Mouse (Mus musculus) c-Kit-positive CD71-negative TER-119-negative erythroid progenitor cells, embryonic 14.5 days (primary cell): ENCODE results near the gene Ltn1.

Experiments used
- DNase-seq: peaks from one replicate; pipeline ENCODE4 v3.0.0-alpha.2; 2013; ENCODE audit warnings: low read depth

Ltn1 gene

DNA sequence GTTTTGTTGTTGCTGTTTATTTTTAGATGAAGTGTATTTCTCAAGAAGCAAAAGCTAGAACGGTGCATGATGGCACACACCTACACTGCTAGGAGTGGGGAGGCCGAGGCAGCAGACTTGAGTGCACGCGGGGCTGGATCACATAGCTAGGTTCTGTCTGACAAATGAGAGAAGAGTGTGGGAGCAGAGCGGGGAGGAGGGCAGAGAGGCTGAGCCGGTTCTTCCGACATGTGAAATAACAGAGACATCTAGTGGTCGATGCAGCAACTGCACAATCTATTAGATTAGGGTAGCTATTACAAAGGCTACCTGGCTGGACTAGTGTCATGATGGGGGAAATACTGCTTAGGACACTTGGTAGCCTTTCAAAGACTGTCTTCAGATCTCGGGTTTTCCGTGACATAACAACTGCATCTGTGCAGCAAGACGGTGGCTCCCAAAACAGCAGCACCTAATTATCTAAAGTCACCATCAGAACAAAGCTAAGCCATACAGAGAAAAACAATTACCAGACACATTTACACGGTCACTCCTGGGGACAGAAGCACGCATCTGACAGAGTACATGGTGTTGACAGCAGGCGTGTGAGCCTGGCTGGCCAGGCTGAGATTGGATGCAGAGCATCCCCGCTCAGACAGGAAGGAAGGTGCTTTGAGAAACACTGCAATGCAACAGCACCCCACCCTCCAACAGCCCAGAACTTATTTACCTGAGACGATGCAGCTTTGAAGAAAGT, 38.4 kb downstream of the Ltn1 start:
- DNase-seq: peak; percentile 47

DNA sequence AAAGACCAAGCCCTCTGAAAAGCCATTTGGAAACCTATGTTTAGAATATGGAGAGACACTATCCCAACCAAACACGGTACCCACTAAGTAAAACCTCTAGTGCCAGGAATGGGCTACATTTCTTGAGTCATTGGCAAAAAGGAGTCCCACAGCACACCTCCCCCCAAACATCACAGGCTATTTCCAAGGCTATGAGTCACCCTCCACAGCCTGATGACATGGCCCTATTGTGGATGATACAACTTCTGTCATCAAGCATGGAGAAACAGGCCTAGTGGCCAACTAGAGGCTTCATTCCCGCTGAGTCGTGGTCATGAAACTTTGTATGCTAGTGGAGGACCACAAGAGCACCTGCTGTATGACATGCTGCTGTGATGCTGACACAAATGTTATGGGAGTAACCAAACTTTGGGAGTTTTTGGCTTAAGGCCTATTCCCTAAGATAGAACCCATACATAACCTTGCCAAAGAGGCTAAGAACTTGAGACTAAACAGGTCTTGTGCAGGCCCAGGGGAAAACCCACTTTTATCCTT, 44.9 kb downstream of the Ltn1 start:
- DNase-seq: no peak

DNA sequence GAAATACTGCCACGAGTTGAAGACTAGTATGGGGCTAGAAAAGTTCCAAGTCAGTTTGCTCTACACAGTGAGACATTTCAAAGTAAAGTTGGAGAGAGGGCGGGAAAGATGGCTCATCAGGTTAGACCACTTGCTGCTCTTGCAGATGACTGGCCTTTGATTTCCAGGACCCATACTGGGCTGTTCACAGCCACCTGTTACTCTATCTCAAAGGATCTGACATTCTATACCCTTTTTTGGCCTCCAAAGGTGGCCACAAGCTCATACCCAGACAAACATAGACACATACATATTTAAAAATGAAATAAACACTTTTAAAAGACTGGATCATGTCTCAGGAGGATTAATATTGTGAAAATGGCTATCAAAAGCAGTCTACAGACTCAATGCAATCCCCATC, 48.0 kb downstream of the Ltn1 start:
- DNase-seq: no peak

DNA sequence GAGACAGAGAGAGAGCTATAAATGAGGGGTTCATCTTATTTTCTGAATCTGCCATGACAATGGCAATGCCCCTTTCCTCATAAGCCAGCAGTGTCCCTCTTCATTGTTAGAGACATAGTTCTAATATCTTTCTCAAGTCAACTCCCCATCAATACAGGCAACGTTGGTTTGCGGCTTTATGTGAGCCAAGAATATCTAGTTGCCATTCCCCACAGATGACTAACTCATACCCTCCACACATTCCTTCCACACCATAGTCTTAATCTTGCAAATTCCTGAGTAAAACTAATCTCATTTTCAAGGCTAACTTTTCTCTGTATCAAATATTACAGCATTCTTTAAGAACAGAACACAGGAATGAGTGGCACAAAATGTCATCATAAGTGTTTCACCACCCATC, 49.4 kb downstream of the Ltn1 start:
- DNase-seq: no peak

DNA sequence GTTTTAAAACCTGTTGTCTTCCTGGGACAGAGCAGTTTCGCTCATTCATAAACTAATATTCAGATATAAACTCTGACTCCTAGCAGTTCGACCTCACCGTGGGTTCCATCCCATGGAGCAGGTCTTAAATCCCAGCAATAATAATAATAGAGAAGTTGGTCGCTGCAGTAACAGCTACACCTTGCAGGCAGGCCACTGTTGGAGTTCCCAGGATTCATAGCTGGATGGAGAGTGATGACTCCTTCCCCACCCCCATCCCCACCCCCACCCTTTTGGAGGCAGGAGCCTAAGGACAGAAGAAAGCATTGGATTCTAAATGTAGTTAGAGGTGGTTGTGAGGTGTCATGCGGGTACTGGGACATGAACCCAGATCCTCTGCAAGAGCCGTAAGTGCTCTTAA, 66.0 kb downstream of the Ltn1 start:
- DNase-seq: no peak

DNA sequence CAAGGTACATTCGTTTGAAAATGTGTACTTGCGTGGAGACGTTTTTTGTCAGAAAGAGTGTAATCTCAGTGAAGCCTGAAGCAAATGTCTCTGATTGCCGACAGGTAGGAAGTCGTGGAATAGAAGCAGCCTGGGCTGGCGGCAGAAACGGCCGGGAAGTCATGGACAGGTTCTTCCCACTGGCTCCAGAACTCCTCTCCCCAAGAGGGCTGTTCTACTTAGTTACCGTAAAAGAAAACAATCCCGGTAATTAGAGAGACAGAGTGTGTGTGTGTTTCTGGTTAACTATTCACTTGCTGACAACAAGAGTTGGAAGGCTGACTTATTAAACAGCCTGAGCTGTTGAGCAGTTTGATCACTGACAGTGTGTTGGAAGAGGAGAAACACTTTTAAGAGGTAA, 66.4 kb downstream of the Ltn1 start:
- DNase-seq: no peak

DNA sequence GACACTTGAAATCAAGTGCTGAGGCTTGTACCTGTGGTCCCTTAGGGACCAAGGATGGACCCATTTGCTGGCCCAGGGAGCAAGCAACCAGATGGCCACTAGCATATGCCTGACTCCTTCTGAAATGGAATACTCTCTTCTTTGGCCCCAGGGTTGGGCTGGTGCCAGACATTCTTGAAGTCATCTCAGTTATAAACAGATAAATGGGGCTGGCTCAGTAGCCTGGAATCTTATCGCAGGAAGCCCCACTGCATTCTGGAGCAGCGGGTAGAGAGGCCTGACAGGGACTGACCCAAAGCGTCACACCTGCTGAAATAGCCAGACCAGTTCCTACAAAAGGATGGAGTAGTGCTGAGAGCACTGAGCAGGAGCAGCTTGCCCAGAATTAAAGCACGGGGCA, 68.2 kb downstream of the Ltn1 start:
- no peak for DNase-seq

DNA sequence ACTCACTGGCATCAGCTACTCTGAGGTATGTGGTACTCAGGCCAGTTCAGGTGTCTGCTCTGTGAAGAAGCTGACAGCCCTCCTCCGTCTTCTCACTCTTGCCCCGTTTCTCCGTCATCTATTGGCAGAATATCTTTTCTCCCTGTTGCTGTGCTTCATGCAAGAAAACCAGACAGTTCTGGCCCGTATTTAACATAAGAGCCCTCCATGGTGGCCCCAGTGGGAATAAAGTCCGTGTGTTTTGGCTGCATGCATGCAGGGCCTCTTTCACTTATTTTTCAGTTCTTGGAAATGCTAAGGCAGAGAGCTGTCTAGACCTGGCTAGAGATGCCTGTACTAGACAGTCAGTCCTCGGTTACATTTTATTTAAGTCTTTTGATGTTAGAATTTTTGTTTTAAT, 72.3 kb downstream of the Ltn1 start:
- no peak for DNase-seq

DNA sequence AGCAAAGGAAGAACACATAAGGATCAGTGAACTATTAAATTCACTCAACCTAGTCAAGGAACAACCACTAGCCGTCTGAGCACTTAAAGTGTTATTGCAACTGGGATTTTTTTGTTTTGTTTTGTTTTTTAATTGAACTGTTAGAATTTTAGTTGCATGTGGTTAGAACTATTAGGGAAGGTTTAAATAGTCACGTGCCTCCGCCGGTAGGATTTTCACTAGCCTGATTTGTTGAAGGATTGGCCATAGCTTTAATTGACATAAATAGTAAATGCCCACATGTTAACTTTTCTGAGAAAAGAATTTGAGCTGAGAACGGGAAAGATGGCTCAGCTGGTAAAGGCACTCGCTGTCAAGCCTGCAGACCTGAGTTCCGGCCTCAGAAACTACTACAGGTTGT, 77.7 kb downstream of the Ltn1 start:
- no peak for DNase-seq

DNA sequence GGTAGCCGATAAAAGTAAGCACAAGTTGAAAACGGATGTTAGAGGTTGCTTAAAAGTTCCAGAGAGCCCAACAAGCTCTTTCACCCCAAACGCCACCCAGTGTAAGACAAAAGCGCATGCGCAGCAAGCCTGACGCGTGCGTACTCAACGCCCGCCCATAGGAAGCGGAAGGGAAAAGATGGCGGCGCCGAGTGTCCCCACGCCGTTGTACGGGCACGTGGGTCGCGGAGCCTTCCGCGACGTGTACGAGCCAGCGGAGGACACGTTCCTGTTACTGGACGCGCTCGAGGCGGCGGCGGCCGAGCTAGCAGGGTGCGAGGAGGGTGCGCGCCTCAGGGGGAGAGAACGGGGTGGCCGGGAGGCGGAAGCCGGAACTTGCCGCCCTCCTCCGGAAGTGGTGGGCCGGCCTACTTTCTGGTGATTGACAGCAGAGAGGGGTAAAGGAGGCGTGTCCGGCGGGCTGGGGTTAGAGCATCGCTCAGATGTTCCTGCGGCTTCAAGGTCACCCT, 78.3 kb downstream of the Ltn1 start, which contains the start of gene N6amt1:
N6amt1 (plus strand) TSS at position 111 of the 509 bp plus-strand sequence.
- DNase-seq: peak; percentile 91

DNA sequence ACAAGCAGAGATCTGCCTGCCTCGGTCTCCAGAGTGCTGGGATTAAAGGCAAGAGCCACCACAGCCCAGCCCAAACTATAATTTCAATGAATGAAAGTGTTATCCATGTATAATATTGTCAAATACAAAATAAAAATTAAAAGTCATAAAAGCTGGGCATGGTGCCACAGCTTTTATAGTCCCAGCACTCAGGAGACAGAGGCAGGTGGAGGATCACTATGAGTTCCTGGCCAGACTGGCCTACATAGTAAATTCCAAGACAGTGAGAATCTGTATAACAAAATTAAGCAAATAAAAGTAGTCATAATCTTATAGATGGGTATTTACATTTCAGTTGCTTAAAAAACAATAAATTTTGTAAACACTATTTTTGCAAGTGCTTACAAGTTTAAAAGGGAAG, 78.8 kb downstream of the Ltn1 start:
- no peak for DNase-seq

DNA sequence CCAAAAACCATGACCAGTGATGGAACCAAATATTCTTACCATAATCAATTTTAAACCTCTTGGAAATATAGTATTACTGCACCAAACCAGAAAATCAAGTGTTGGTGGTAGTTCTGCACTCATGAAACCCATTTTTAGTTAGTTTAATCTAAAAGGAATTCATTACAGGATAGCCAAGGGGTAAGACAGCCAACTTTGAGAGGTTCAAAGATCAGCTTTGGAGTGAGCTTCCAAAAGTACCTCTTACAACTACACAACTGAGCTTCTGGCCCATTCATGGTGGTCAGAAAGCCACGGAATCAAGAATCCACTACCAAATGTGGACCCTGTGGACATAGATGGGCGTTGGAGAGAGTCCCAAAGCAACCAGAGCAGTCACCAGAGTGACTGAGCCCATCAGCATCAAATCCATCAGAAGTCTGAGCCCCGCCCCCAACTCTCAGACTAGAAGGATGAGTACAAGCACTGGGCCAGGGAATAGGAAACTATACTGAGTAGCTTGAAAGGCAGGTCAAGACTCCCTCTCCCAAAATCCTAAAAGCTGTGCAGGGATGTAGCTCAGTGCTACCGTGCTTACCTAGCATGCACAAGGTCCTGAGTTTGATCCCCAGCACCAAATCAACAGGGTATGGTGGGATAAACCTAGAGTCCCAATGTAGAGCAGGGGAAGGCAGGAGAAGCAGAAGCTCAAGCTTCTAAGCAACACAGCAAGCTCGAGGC, 80.9 kb downstream of the Ltn1 start:
- DNase-seq: no peak

DNA sequence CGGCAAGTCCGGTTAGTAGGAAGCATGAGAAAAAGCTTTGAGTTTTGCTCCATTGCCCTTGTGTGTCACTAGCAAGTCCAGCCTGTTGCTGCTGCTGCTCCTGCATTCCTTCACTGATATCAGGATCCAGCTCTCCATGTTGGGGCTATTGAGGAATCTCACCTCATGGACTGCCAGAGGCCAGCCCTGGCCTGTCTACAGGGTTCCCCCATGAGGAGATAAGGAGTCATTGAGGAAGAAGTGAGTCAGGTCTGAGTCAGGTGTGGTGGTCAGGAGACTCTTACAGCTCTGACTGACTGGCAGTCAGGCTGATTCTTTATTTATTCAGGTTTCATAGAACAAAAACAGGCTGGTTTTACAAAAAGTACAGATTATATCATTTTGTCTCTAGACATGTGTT, 84.3 kb downstream of the Ltn1 start:
- DNase-seq: no peak

DNA sequence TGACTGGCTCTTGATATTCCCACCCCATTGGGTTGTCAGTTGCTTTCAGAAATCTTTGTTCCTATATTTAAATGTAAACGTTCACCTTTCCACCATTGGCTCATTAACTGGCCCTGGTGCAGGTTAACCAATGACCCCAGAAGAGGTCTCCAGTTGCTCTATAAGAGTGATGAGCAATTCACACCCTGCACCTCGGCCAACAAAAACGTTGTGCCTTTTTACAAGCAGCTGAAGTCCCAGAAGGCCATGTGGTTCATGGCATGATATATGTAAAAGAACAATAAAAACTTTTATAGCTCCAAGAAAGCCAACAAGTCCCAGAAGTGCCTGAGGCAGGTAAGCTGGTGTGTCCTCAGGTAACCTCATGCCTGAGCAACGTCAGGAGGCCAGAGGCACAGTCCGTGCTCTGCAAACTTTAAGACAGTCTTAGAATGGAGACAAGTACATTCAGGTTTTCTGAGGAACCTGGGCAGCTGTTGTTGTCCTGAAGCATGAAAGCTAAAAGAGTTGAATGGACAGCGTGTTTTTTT, 91.3 kb downstream of the Ltn1 start:
- no peak for DNase-seq

DNA sequence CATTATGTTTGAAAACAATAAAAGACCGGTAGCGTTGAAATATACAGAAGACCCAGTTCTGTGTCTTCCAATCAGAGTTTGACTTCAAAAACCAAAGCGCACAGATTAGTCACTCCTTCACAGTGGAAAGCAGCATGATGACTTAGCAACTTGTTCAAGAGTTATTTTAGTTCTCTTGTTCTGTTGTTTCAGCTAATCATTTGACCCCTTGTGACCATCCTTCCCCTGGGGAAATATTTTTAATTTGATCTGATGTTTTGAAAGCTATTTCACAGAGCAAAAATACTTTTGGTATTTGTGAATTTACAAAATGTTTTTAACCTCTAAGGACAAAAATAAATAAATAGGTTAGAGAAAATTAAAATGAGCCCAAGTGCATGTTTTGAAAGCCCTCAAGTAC, 97.7 kb downstream of the Ltn1 start:
- DNase-seq: no peak

DNA sequence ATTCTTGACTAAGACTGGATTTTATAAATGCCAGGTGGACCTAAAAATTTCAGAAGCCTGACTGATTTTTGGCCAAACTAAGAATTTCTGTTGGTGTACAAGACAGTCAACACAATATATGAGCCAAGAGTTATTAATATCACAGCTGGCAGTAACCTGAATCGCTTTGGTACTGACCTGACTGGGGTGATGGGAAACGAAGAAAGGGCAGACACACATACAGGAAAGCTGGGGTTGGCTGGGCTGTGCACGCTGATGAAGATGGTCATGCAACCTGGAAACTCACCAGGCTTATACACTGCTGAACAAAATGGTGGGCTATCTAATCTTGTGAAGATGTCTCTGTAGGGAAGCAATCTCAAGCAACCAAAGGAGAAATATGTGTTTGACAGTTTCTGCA, 102.4 kb downstream of the Ltn1 start:
- no peak for DNase-seq
